In the genomic region with DNA sequence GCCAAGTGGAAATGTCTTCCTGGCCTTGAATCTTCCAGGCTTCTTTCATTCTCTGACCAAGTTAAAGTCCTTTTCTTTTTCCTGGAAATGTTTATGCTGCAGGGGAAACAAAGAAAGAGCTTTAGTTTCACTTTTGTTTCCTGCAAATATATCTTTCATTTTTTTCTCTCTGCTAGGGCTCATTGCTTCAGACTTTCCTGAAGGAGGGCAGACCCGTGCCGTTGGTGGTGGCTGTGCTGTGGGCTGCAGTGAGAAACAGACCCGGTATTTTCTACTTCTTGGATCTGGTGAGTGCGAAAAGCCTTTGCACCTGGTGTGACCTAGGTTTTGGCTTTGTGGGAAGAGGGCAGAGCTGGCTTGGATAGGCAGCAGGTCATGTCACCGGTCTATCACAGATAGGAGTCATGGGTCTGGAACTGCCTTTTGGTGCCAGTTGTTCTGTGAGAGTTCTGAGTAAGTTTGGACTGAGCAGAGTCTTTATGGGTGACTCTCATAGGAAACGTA, we compare ENCODE assay signal across 11 mouse cellular contexts. TPM values are rescaled to one million over a fixed set of nuclear protein-coding genes. Genes with fewer than 3 reads are reported as not detected.
DNase-seq lines count a peak whose midpoint lies in the region; ATAC-seq and TF ChIP-seq lines count a peak whose summit lies in the region.
"Had no signal": no experiment of that assay in that cellular context is flagged by ENCODE, and none has a peak within 500 bp of the region (broad histone marks: within the 10 kb centered on the region; RNA-seq: fewer than 3 reads in every experiment).

No protein-coding gene starts in this region.

- TF ChIP-seq CTCF in layer of hippocampus, adult 2 months (conservative IDR thresholded peaks at IDR 0.05), result no peak
- TF ChIP-seq CTCF in MEL (IDR thresholded peaks at IDR 0.05 in 2 of 3, conservative IDR thresholded peaks at IDR 0.05 in 1 of 3; ENCODE audit: control insufficient read depth in 1 of 3, insufficient read depth in 1 of 3, low read depth in 2 of 3, low read length in 3 of 3, poor library complexity in 1 of 3, severe bottlenecking in 1 of 3), result no peak

- peaks cover 2 to 84% of the 10 kb centered on the region in 2 experiments; a peak in 3 of 4 replicates for H3K36me3 ChIP-seq in MEL (ENCODE audit: control insufficient read depth in 1 of 2, insufficient read depth in 2 of 2, low read length in 2 of 2)
- no peaks in the 10 kb centered on the region for H3K36me3 ChIP-seq in kidney, embryonic 16.5 days (ENCODE audit: insufficient read depth, low read length)

- WGBS in kidney, embryonic 16.5 days, result 80% methylated on average over 6 of the region's 6 CpGs

- H3K4me3 ChIP-seq in layer of hippocampus, adult 2 months, result no peak overlapping the region; the same call in 1 of the 2 replicates
- peak overlapping the region; percentile 3 to 31; a peak in 2 of 4 replicates for H3K4me3 ChIP-seq in MEL (ENCODE audit: control insufficient read depth in 1 of 2, insufficient read depth in 1 of 2, low read depth in 2 of 2, low read length in 2 of 2)
- no peak overlapping the region for H3K4me3 ChIP-seq in kidney, embryonic 16.5 days (ENCODE audit: low read length)

- no peaks in the 10 kb centered on the region for H3K27me3 ChIP-seq in MEL (ENCODE audit: control insufficient read depth in 1 of 2, insufficient read depth in 2 of 2, low read length in 2 of 2)
- H3K27me3 ChIP-seq in kidney, embryonic 16.5 days (ENCODE audit: insufficient read depth, low read length), result no peaks in the 10 kb centered on the region

- H3K4me2 ChIP-seq in kidney, embryonic 16.5 days (replicated peaks; ENCODE audit: low read depth, low read length), result no peak overlapping the region

- H3K9me3 ChIP-seq in MEL (replicated peaks; ENCODE audit: insufficient read depth, low read length), result no peaks in the 10 kb centered on the region
- no peaks in the 10 kb centered on the region for H3K9me3 ChIP-seq in kidney, embryonic 16.5 days (ENCODE audit: low read length)

- no peak for DNase-seq in layer of hippocampus, adult 2 months (ENCODE audit: low spot score in 2 of 2)
- no peak for DNase-seq in layer of hippocampus, adult 9-11 months
- DNase-seq in MEL (ENCODE audit: low read depth, low spot score), result peak; percentile 35
- DNase-seq in natural killer cell, adult 2 months (ENCODE audit: low spot score in 2 of 2), result peak; percentile 39 to 55
- no peak for DNase-seq in neural tube, embryonic 10.5 days (ENCODE audit: extremely low spot score, low spot score)
- no peak for DNase-seq in retina, postnatal 1 day
- DNase-seq: heart, postnatal 36 days; midbrain, embryonic 14.5 days had no signal

- ATAC-seq in inflammation-experienced regulatory T-cells, adult 6 months, result peak; percentile 20
- ATAC-seq in kidney, embryonic 16.5 days (ENCODE audit: low FRiP score, low TSS enrichment), result no peak

- TF ChIP-seq EP300 in MEL (IDR thresholded peaks at IDR 0.05; ENCODE audit: low read depth in 1 of 2, low read length in 2 of 2), result no peak

- H3K9ac ChIP-seq in MEL (ENCODE audit: control insufficient read depth, low read depth, low read length, poor library complexity, severe bottlenecking), result peak overlapping the region; percentile 34
- H3K9ac ChIP-seq in kidney, embryonic 16.5 days (replicated peaks; ENCODE audit: low read length), result no peak overlapping the region

- H3K4me1 ChIP-seq in MEL (ENCODE audit: control insufficient read depth in 1 of 2, insufficient read depth in 2 of 2, low read length in 2 of 2), result peaks cover 71 to 74% of the 10 kb centered on the region in 2 experiments
- peaks cover 10% of the 10 kb centered on the region; the same call in 1 of the 2 replicates for H3K4me1 ChIP-seq in kidney, embryonic 16.5 days (ENCODE audit: insufficient read depth, low read length)

- no peak for TF ChIP-seq RAD21 in MEL (IDR thresholded peaks at IDR 0.05; ENCODE audit: low read depth, low read length)

- peak overlapping the region; percentile 18; the same call in 1 of the 2 replicates for H3K27ac ChIP-seq in layer of hippocampus, adult 2 months
- peak overlapping the region; percentile 59 for H3K27ac ChIP-seq in MEL (ENCODE audit: control insufficient read depth, low read depth, low read length)
- H3K27ac ChIP-seq in kidney, embryonic 16.5 days (ENCODE audit: low read length), result no peak overlapping the region

- peaks cover 6% of the 10 kb centered on the region for H3K79me2 ChIP-seq in MEL (ENCODE audit: control insufficient read depth, insufficient read depth, low read length, poor library complexity)

- TF ChIP-seq POLR2A in MEL (IDR thresholded peaks at IDR 0.05; ENCODE audit: control insufficient read depth in 1 of 2, insufficient read depth in 1 of 2, low read depth in 1 of 2, low read length in 2 of 2, poor library complexity in 1 of 2), result no peak

TF ChIP-seq in MEL, 35 proteins besides CTCF, POLR2A, EP300 and RAD21:
- TF ChIP-seq MYC (IDR thresholded peaks at IDR 0.05; ENCODE audit: low read depth, low read length) (no peak), USF1 (IDR thresholded peaks at IDR 0.05; ENCODE audit: low read depth, low read length) (no peak), SMC3 (IDR thresholded peaks at IDR 0.05; ENCODE audit: low read depth, low read length) (no peak), TCF12 (IDR thresholded peaks at IDR 0.05; ENCODE audit: low read depth, low read length) (0 out of 2 replicates have a peak, but pooled peaks have one; percentile 19), SIN3A (IDR thresholded peaks at IDR 0.05; ENCODE audit: low read length) (no peak), ETS1 (IDR thresholded peaks at IDR 0.05; ENCODE audit: low read depth, low read length) (peak; percentile 33), MAFK (IDR thresholded peaks at IDR 0.05; ENCODE audit: borderline replicate concordance, low read depth, low read length) (no peak), ZKSCAN1 (IDR thresholded peaks at IDR 0.05; ENCODE audit: low read depth, low read length) (no peak), CHD1 (IDR thresholded peaks at IDR 0.05; ENCODE audit: low read depth, low read length) (no peak), MYB (IDR thresholded peaks at IDR 0.05; ENCODE audit: low read depth, low read length) (no peak), TBP (IDR thresholded peaks at IDR 0.05; ENCODE audit: low read depth, low read length) (no peak), CHD2 (IDR thresholded peaks at IDR 0.05; ENCODE audit: low read length) (no peak), USF2 (IDR thresholded peaks at IDR 0.05; ENCODE audit: borderline replicate concordance in 1 of 2, insufficient read depth in 1 of 2, low read depth in 1 of 2, low read length in 2 of 2) (no peak), JUND (IDR thresholded peaks at IDR 0.05; ENCODE audit: low read depth, low read length) (no peak), BHLHE40 (IDR thresholded peaks at IDR 0.05; ENCODE audit: borderline replicate concordance, low read depth, low read length) (no peak), ELF1 (IDR thresholded peaks at IDR 0.05; ENCODE audit: low read depth, low read length) (no peak), GABPA (IDR thresholded peaks at IDR 0.05; ENCODE audit: low read depth, low read length) (no peak)
TF ChIP-seq in MEL: peak in this region for 2.

RNA-seq across cellular contexts. Expression of a gene that starts 10.5 kb away (rescaled TPM):
- under 1 TPM; 0.41 to 0.56 TPM for total RNA-seq in layer of hippocampus, adult 2 months (2021)
- 35.2 and 48.0 TPM in 2 replicates for total RNA-seq in MEL (2012; rRNA removed)
- polyA plus RNA-seq in MEL (2012; ENCODE audit: insufficient read depth in 1 of 2, insufficient read length in 2 of 2, low read depth in 1 of 2, low replicate concordance in 2 of 2, missing spikeins in 1 of 2), result 10 to 100 TPM in 1 of 2 experiments, not detected in 1; 26.4 TPM
- 100 to 1,000 TPM; 364 to 477 (median 416) TPM for polyA plus RNA-seq in inflammation-experienced regulatory T-cells, adult 6 months (2017; shearing (Covaris generic))
- polyA plus RNA-seq in kidney, embryonic 16.5 days (2015; fragmentation: Nextera tagmentation; extraction: Ambion mirVana), result 2.1 and 2.6 TPM in 2 replicates

RNA-seq across cellular contexts. Expression of a gene that starts 22.9 kb away (rescaled TPM):
- total RNA-seq in layer of hippocampus, adult 2 months (2021), result under 1 TPM in 1 of 2 experiments, not detected in 1; 0.59 TPM
- 0.75 and 0.77 TPM in 2 replicates for total RNA-seq in MEL (2012; rRNA removed)
- polyA plus RNA-seq in MEL (2012; ENCODE audit: insufficient read depth in 1 of 2, insufficient read length in 2 of 2, low read depth in 1 of 2, low replicate concordance in 2 of 2, missing spikeins in 1 of 2), result under 1 TPM in 1 of 2 experiments, not detected in 1; 0.54 TPM
- polyA plus RNA-seq in inflammation-experienced regulatory T-cells, adult 6 months (2017; shearing (Covaris generic)), result 100 to 1,000 TPM; 344 to 542 (median 352) TPM
- 0.24 and 0.42 TPM in 2 replicates for polyA plus RNA-seq in kidney, embryonic 16.5 days (2015; fragmentation: Nextera tagmentation; extraction: Ambion mirVana)

RNA-seq across cellular contexts. Expression of a gene that starts 27.8 kb away (rescaled TPM):
- not detected for total RNA-seq in layer of hippocampus, adult 2 months (2021)
- not detected in 2 replicates for total RNA-seq in MEL (2012; rRNA removed)
- polyA plus RNA-seq in MEL (2012; ENCODE audit: insufficient read depth in 1 of 2, insufficient read length in 2 of 2, low read depth in 1 of 2, low replicate concordance in 2 of 2, missing spikeins in 1 of 2), result under 1 TPM in 1 of 2 experiments, not detected in 1; 0.06 TPM
- polyA plus RNA-seq in inflammation-experienced regulatory T-cells, adult 6 months (2017; shearing (Covaris generic)), result under 1 TPM in 2 of 3 experiments, not detected in 1; 0.67 to 0.74 TPM
- 0.12 TPM in 1 of 2 replicates, not detected in the other for polyA plus RNA-seq in kidney, embryonic 16.5 days (2015; fragmentation: Nextera tagmentation; extraction: Ambion mirVana)
- total RNA-seq: layer of hippocampus, postnatal 25 days had no signal
- polyA plus RNA-seq: midbrain, embryonic 14.5 days had no signal

RNA-seq across cellular contexts. Expression of a gene that starts 35.9 kb away (rescaled TPM):
- total RNA-seq in layer of hippocampus, adult 2 months (2021), result 1 to 10 TPM; 1.0 to 2.0 TPM
- 0.08 and 0.16 TPM in 2 replicates for total RNA-seq in MEL (2012; rRNA removed)
- polyA plus RNA-seq in MEL (2012; ENCODE audit: insufficient read depth in 1 of 2, insufficient read length in 2 of 2, low read depth in 1 of 2, low replicate concordance in 2 of 2, missing spikeins in 1 of 2), result under 1 TPM in 1 of 2 experiments, not detected in 1; 0.04 TPM
- 100 to 1,000 TPM; 118 to 148 (median 136) TPM for polyA plus RNA-seq in inflammation-experienced regulatory T-cells, adult 6 months (2017; shearing (Covaris generic))
- 0.60 and 0.98 TPM in 2 replicates for polyA plus RNA-seq in kidney, embryonic 16.5 days (2015; fragmentation: Nextera tagmentation; extraction: Ambion mirVana)

RNA-seq across cellular contexts. Expression of a gene that starts 55.2 kb away (rescaled TPM):
- not detected for total RNA-seq in layer of hippocampus, adult 2 months (2021)
- total RNA-seq in MEL (2012; rRNA removed), result not detected in 2 replicates
- not detected for polyA plus RNA-seq in MEL (2012; ENCODE audit: insufficient read depth in 1 of 2, insufficient read length in 2 of 2, low read depth in 1 of 2, low replicate concordance in 2 of 2, missing spikeins in 1 of 2)
- polyA plus RNA-seq in inflammation-experienced regulatory T-cells, adult 6 months (2017; shearing (Covaris generic)), result not detected
- polyA plus RNA-seq in kidney, embryonic 16.5 days (2015; fragmentation: Nextera tagmentation; extraction: Ambion mirVana), result not detected in 2 replicates
- total RNA-seq: heart, postnatal 36 days; layer of hippocampus, postnatal 25 days had no signal
- polyA plus RNA-seq: midbrain, embryonic 14.5 days had no signal

Comparison
In these comparisons a context has a peak if more than half of its experiments do, and no peak if none do; other contexts are left out.
1. DNase-seq: peak in MEL (single experiment) and natural killer cell, adult 2 months (2 of 2); none in layer of hippocampus, adult 2 months (0 of 2), layer of hippocampus, adult 9-11 months (single experiment), neural tube, embryonic 10.5 days (single experiment) and retina, postnatal 1 day (single experiment).
2. H3K4me3 ChIP-seq: peak in MEL (2 of 2); none in layer of hippocampus, adult 2 months (single experiment) and kidney, embryonic 16.5 days (single experiment).
3. RNA of a gene that starts 22.9 kb away (polyA plus RNA-seq): 344 to 542 TPM in inflammation-experienced regulatory T-cells, adult 6 months; 0.54 TPM in MEL and 0.24 to 0.42 TPM in kidney, embryonic 16.5 days; every median in the first group is over 100 times any median in the second.